Mouse (Mus musculus): ENCODE data around the gene Col12a1.

DNA sequence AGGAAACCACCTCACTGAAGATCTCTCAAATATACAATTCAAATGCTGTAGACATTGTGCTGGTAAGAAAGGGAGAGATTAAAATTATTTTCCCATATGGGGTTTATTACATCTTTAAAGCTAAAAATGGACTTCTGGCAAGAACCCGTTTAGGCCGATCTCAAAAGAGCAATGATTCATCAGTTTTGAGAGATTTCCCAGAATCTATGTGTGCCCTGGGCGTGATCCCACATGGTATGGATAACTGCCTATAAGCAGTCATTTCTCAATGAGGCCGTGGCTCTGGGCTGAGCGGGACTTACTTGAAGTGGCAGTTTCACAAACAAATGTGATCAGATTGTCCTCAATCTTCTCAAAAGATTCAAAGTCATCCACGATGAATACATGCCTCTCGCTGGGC lies 87.4 kb downstream of the Col12a1 start:
- no peak for TF ChIP-seq GATA1 (IDR thresholded peaks at IDR 0.05; ENCODE audit: low read length)
- no peak for TF ChIP-seq TAL1 (IDR thresholded peaks at IDR 0.05; ENCODE audit: low read length)
